Mouse (Mus musculus) adrenal gland, adult 18-20 months (tissue): ENCODE results near the gene Hnrnph3. TPM values are rescaled to one million over a fixed set of nuclear protein-coding genes. Genes with fewer than 3 reads are reported as not detected.

Experiments used
- DNase-seq, 2 experiments: peaks; one replicate each; pipeline ENCODE4 v3.0.0; 2021 to 2022; ENCODE audit warnings: low spot score in 2 of 2
- total RNA-seq, 2 experiments: library from RNA; stranded (reverse); gene quantifications; 1 replicate in 1 of 2; 2 replicates in 1 of 2; pipeline ENCODE4 v1.2.3; 2021

Hnrnph3 gene
- total RNA-seq, 2 experiments from 2014 or later = 51.1 to 53.6 TPM

DNA sequence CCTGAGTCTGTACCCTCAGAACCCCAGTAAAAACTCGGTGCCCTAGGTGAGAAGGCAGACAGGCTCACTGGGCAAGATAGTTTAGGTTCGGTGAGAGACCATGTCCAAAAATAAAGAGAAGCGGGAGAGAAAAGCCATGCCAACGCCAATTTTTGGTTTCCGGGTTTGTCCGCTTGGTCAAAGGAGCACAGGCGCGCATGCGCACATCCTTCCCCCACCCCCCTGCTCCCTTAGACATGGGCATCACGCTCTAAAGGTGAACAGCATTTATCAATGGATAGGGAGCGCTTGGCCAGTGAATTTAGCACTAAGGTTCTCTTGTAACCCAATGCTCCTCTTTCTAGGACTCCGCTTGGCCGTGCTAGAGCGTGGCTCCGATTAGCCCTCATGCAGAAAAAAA is 33.4 kb downstream of the Hnrnph3 start:
- DNase-seq = no peak

DNA sequence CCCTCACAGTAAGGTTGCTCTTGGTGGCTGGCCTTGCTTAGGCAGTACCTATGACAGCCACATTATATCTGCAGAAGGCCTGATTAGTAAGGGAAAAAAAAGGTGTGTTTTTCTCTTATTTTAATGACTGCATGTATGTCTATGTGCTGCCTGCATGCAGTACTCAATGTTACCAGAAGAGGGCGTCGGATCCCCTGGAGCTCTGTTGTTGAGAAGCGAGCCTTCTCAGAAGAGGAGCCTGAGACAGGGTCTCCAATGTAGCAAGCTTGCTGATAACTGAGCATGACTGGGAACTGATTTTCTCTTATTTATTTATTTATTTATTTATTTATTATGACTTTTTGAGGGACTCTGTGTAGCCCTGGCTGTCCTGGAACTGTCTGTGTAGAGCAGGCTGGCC is 36.7 kb downstream of the Hnrnph3 start:
- DNase-seq = peak in 1 of 2 experiments; percentile 39

DNA sequence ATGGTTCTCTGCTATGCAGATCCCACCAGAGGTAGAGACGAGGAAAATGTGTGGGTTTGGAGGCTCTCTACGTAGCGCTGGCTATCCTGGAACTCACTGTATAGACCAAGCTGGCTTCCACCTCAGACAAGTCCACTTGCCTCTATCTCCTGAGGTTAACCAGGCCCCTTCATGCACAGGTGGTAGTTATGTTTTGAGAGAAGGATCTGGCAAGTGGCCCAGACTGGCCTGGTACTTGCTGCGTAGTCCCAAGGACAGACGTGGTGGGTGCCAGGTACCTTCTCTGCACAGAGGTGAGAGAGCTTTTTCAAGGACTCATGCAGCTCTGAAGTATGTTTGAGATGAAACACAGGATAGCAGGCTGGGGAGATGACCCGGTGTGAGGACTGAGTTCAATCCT is 39.5 kb downstream of the Hnrnph3 start:
- DNase-seq = no peak

- DNase-seq = no peak
Measured at GRCm38 (mm10) chr10:62984072-62984471, 39.9 kb downstream of the Hnrnph3 start.

DNA sequence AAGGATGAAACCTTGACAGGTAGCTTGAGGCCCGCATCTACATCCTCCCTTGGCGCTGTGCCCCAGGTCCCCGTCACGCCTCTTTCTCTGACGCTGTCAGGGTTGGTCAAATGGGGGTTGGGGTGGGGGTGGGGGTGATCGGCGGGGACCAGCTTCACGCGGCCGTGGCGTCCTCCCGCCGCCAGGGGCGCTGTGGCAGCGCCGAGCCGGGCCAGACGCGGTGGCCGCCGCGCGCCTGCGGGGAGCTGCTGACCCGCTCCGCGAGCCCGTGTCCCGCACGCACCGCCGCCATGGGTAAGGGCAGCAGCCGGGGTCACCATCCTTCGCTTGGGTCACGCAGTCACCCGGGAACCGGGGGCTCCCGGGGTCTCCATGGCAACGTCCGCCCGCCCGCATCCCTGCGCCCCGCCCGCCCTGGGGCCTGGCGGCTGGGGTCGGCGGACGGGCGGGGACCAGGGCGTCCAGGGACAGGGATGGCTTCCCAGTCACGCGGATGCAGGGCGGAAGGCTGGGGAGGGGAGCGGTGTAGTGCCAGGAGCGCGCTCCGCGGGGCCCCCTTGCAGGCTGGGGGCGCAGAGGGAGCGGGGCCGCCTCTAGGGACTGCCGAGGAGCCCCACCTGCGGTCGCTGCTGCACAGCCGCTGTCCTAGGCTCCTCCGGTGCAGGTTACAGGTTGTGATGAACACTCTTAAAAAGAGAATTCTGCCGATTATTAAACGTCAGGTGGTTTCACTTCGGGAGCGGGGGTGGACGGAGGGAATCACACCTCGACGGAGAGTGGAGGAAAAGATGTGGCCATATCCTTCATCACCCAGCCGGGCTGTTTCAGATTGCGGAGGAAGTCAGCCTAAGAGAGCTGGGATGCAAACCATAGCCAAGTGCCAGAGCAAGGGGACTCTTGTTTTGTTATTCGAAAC is 43.7 kb downstream of the Hnrnph3 start, which contains the start of gene Rufy2:
TSS of gene Rufy2 (plus strand) at position 185 of the 916 bp plus-strand sequence.
- DNase-seq = peak; percentile 82 to 89

DNA sequence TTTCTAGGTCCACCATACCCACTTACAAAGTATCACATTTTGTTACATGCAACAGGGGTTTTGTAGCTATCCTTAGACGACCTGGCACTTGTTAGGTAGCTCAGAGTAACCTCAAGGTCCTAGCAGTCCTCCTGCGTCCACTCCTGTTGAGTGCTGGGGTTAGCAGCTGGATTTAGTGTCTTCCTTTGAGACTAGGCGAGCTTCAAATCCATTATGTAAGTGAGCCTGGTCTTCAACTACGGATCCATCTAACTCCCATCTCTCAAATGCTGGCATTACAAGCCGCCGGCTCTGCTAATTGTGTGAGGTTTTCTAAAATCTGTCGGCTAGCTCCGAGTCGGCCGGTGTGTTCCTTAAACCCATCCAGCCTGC is 44.4 kb downstream of the Hnrnph3 start:
- DNase-seq = no peak

GRCm38 (mm10) chr10:62971821-62972220 is 52.2 kb downstream of the Hnrnph3 start:
- no peak for DNase-seq

GRCm38 (mm10) chr10:62966291-62966690 is 57.7 kb downstream of the Hnrnph3 start:
- no peak for DNase-seq

DNA sequence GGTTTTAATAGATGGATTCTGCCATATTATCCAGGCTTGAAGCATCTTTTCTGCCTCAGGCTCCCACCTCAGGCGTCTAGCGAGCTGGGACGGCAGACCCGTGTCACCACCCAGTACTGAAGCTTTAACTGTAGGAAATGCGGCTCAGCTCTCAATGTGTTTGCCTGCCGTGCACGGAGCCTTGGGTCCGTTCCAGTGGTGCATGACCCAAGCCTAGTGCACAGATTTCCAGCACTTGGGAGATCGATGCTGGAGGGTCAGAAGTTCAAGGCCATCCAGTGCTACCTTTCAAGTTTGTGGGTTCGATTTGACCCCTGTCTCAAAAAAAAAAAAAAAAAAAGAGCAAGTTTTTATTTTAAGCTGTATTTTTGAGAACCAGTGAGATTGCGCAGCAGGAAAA is 58.2 kb downstream of the Hnrnph3 start:
- no peak for DNase-seq

Other genes starting within 250 kb of the Hnrnph3 start
- 10 to 100 TPM; 65.6 to 89.6 TPM for gene Ccar1, start 231.9 kb downstream of the Hnrnph3 start, total RNA-seq
- 1 to 10 TPM; 1.4 to 1.7 TPM for gene Tet1, start 115.2 kb downstream of the Hnrnph3 start, total RNA-seq
- gene Slc25a16, start 103.6 kb downstream of the Hnrnph3 start, total RNA-seq = 10 to 100 TPM; 29.6 to 42.8 TPM
- gene Dna2, start 77.2 kb downstream of the Hnrnph3 start, total RNA-seq = 1 to 10 TPM in 1 of 2 experiments, under 1 TPM in 1; 0.70 to 1.0 TPM
- gene Rufy2, start 44.0 kb downstream of the Hnrnph3 start, total RNA-seq = 10 to 100 TPM in 1 of 2 experiments, 1 to 10 TPM in 1; 9.5 to 10.0 TPM
- 1 to 10 TPM; 4.2 to 4.9 TPM for gene Pbld2, start 98 bp upstream of the Hnrnph3 start, total RNA-seq
- gene Pbld1, start 35.9 kb upstream of the Hnrnph3 start, total RNA-seq = 1 to 10 TPM; 1.5 to 2.9 TPM
- gene Atoh7, start 75.4 kb upstream of the Hnrnph3 start, total RNA-seq = not detected
- gene Mypn, start 179.7 kb upstream of the Hnrnph3 start, total RNA-seq = under 1 TPM; 0.64 to 0.76 TPM
- 100 to 1,000 TPM; 132 to 179 TPM for gene Herc4, start 219.6 kb upstream of the Hnrnph3 start, total RNA-seq